Mouse (Mus musculus): ENCODE results near the gene Ramac. TPM values are rescaled to one million over a fixed set of nuclear protein-coding genes. Genes with fewer than 3 reads are reported as not detected.
A peak's percentile ranks its signal among the peaks of the same experiment; 100 is the strongest.

The Ramac gene
- 78.3 and 91.3 TPM in 2 replicates for polyA plus RNA-seq (2014; fragmentation: Nextera tagmentation; extraction: Ambion mirVana)

DNA sequence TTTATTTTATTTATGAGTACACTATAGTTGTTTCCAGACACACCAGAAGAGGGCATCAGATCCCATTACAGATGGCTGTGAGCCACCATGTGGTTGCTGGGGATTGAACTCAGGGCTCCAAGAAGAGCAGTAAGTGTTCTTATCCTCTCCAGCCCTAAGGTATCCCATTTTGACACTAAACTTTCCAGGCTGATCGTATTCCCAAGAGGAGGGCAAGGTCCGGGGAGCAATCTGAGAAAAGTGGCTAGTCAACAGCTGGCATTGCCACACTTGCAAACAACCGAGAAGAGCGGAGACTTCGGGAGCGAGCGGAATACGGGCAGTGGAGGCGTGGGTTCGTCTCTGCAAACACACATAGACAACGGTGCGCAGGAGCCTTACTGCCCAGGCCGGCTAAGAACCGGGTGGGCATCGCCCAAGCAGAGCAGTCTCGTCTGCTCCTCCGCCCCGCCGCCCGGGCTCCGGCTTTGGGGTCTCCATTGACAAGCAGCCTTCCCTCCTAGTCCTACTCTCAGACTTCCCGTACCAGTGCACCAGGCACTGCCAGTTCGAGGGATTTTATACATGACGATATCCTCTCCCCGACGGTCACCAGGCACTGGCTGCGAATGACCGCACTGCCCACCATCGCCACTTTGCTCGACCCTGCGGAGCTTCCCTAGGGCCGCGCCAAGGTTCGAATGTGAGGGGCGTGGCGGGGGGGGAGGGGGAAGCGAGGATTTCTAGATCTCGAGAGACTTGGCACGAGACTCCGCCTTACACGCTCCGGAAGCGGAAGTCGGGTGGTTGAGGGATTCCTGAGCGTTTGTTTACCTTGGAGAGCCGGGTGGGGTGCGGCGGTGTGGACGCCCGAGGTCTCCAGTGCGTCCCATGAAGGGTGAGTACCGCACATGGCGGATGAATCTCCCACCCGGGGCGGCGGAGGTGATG, at the start of gene Ramac:
Ramac (plus strand) TSS at position 746 of the 930 bp plus-strand sequence.
- H3K4me3 ChIP-seq (ENCODE audit: low read depth, low read length), result peak within 1 kb of the TSS; percentile 95
- H3K9ac ChIP-seq (ENCODE audit: low read depth, low read length), result peak within 1 kb of the TSS; percentile 88
- WGBS (ENCODE audit: insufficient replicate concordance), result under 1% methylated on average over 56 of the region's 56 CpGs
- peak; percentile 96 for ATAC-seq (replicated peaks; ENCODE audit: insufficient number of reproducible peaks, low FRiP score, low TSS enrichment)
- H3K36me3 ChIP-seq (ENCODE audit: control insufficient read depth, insufficient read depth, low read length), result no peaks in the 10 kb centered on the region
- H3K27ac ChIP-seq (ENCODE audit: low read depth, low read length), result peak within 1 kb of the TSS; percentile 82
- no peaks in the 10 kb centered on the region for H3K9me3 ChIP-seq (replicated peaks; ENCODE audit: control insufficient read depth, low read length)
- H3K4me2 ChIP-seq, result peak within 1 kb of the TSS; percentile 98
- H3K4me1 ChIP-seq (ENCODE audit: control insufficient read depth, insufficient read depth, low read length), result peaks cover 3% of the 10 kb centered on the region; the same call in 1 of the 2 replicates
- H3K27me3 ChIP-seq (ENCODE audit: control insufficient read depth, insufficient read depth, low read length), result no peaks in the 10 kb centered on the region

DNA sequence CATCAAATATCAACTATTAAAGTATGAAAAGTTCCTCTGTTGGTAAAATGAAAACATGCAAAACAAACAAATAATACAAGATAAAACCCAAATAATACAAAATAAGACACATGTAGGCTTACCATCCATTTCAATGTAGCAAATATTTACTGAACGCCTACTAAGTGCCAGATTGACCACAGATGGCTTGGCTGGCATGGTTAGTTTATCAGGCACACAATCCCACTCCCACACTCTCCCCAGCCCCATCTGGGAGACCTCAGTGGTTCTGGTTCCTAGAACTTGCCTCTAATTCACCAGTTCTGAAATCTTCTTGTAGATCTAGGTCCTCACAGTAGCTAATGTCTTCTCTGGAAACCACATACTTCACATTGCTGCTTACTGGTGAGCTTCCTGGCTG, 44.1 kb upstream of the Ramac start:
- H3K4me2 ChIP-seq, result peak overlapping the region; percentile 40
- no peaks in the 10 kb centered on the region for H3K36me3 ChIP-seq (ENCODE audit: control insufficient read depth, insufficient read depth, low read length)
- peak overlapping the region; percentile 55 for H3K27ac ChIP-seq (ENCODE audit: low read depth, low read length)
- H3K4me3 ChIP-seq (ENCODE audit: low read depth, low read length), result no peak overlapping the region
- ATAC-seq (replicated peaks; ENCODE audit: insufficient number of reproducible peaks, low FRiP score, low TSS enrichment), result no peak
- H3K9me3 ChIP-seq (replicated peaks; ENCODE audit: control insufficient read depth, low read length), result no peaks in the 10 kb centered on the region
- no peaks in the 10 kb centered on the region for H3K27me3 ChIP-seq (ENCODE audit: control insufficient read depth, insufficient read depth, low read length)
- 0 out of 2 replicates have a peak overlapping the region, but pooled peaks have one; percentile 23 for H3K9ac ChIP-seq (ENCODE audit: low read depth, low read length)
- 79% methylated on average over 1 of the region's 1 CpGs for WGBS (ENCODE audit: insufficient replicate concordance)
- H3K4me1 ChIP-seq (ENCODE audit: control insufficient read depth, insufficient read depth, low read length), result 0 out of 2 replicates have a peak, but pooled peaks cover 15% of the 10 kb centered on the region

- H3K27ac ChIP-seq (ENCODE audit: low read depth, low read length), result peak overlapping the region; percentile 55
- no peaks in the 10 kb centered on the region for H3K36me3 ChIP-seq (ENCODE audit: control insufficient read depth, insufficient read depth, low read length)
- no peak overlapping the region for H3K4me3 ChIP-seq (ENCODE audit: low read depth, low read length)
- no peaks in the 10 kb centered on the region for H3K27me3 ChIP-seq (ENCODE audit: control insufficient read depth, insufficient read depth, low read length)
- peak; percentile 86 for ATAC-seq (replicated peaks; ENCODE audit: insufficient number of reproducible peaks, low FRiP score, low TSS enrichment)
- H3K9ac ChIP-seq (ENCODE audit: low read depth, low read length), result 0 out of 2 replicates have a peak overlapping the region, but pooled peaks have one; percentile 23
- H3K4me1 ChIP-seq (ENCODE audit: control insufficient read depth, insufficient read depth, low read length), result 0 out of 2 replicates have a peak, but pooled peaks cover 15% of the 10 kb centered on the region
- WGBS (ENCODE audit: insufficient replicate concordance), result 28% methylated on average over 1 of the region's 1 CpGs
- peak overlapping the region; percentile 40 for H3K4me2 ChIP-seq
- no peaks in the 10 kb centered on the region for H3K9me3 ChIP-seq (replicated peaks; ENCODE audit: control insufficient read depth, low read length)
These were observed 43.5 kb upstream of the Ramac start for GRCm38 (mm10) chr7:81719216-81719661.

GRCm38 (mm10) chr7:81721271-81721670, 41.5 kb upstream of the Ramac start:
- H3K4me2 ChIP-seq, result no peak overlapping the region
- no peak overlapping the region for H3K9ac ChIP-seq (ENCODE audit: low read depth, low read length)
- 53% methylated on average over 5 of the region's 5 CpGs for WGBS (ENCODE audit: insufficient replicate concordance)
- no peak for ATAC-seq (replicated peaks; ENCODE audit: insufficient number of reproducible peaks, low FRiP score, low TSS enrichment)
- H3K27me3 ChIP-seq (ENCODE audit: control insufficient read depth, insufficient read depth, low read length), result no peaks in the 10 kb centered on the region
- H3K9me3 ChIP-seq (replicated peaks; ENCODE audit: control insufficient read depth, low read length), result no peaks in the 10 kb centered on the region
- H3K4me1 ChIP-seq (ENCODE audit: control insufficient read depth, insufficient read depth, low read length), result peaks cover 15% of the 10 kb centered on the region
- H3K4me3 ChIP-seq (ENCODE audit: low read depth, low read length), result no peak overlapping the region
- H3K27ac ChIP-seq (ENCODE audit: low read depth, low read length), result no peak overlapping the region
- H3K36me3 ChIP-seq (ENCODE audit: control insufficient read depth, insufficient read depth, low read length), result no peaks in the 10 kb centered on the region

- WGBS (ENCODE audit: insufficient replicate concordance), result 91% methylated on average over 10 of the region's 10 CpGs
- ATAC-seq (replicated peaks; ENCODE audit: insufficient number of reproducible peaks, low FRiP score, low TSS enrichment), result no peak
- no peak overlapping the region for H3K27ac ChIP-seq (ENCODE audit: low read depth, low read length)
These were observed 38.9 kb upstream of the Ramac start for GRCm38 (mm10) chr7:81723851-81724250.

DNA sequence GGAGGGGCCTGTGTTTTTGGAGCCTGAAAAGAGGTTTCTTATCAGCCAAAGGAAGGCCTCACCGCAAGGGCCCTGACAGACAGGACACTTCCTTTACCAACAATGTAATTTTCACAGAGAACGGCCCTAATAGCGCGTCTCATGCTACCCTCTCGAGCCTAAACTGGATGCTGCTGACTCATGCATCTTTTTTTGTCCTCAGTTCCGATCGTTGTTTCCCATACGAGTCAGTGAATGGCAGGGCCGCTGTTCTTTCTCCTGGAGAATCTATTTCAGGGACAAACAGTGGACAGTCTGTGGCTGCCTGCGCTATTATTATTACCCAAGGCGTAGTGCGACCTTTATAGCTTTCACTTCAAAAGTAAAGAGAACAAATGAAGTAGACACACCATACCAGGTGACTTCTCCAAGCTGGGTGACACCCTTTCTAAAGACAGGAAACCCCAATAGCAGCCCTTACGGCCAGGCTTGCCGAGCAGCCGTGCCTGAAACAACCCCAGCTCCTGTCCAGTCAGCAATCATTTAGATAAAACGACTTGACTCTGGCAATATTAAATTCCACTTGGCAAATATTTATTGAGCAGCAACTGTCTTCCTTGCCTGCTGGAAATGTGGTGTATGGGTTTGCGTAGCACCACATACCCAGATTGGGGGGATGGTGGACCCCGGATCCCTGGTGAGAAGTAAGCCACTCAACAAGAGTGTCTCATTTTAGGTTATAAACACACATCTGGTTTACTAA, 36.6 kb upstream of the Ramac start:
- no peak; the same call in 1 of the 2 replicates for ATAC-seq (replicated peaks; ENCODE audit: insufficient number of reproducible peaks, low FRiP score, low TSS enrichment)
- Histone ChIP-seq H3K4me3 (ENCODE audit: low read depth, low read length) (no peak overlapping the region), H3K4me1 (ENCODE audit: control insufficient read depth, insufficient read depth, low read length) (peaks cover 11% of the 10 kb centered on the region), H3K9me3 (replicated peaks; ENCODE audit: control insufficient read depth, low read length) (no peaks in the 10 kb centered on the region), H3K27me3 (ENCODE audit: control insufficient read depth, insufficient read depth, low read length) (no peaks in the 10 kb centered on the region), H3K4me2 (peak overlapping the region; percentile 54), H3K36me3 (ENCODE audit: control insufficient read depth, insufficient read depth, low read length) (no peaks in the 10 kb centered on the region), H3K9ac (ENCODE audit: low read depth, low read length) (peak overlapping the region; percentile 47; the same call in 1 of the 2 replicates), H3K27ac (ENCODE audit: low read depth, low read length) (peak overlapping the region; percentile 88)
- WGBS (ENCODE audit: insufficient replicate concordance), result 28% methylated on average over 18 of the region's 18 CpGs

More at GRCm38 (mm10) chr7:81723851-81724250, 38.9 kb upstream of the Ramac start:
- Histone ChIP-seq H3K27me3 (ENCODE audit: control insufficient read depth, insufficient read depth, low read length) (no peaks in the 10 kb centered on the region), H3K4me3 (ENCODE audit: low read depth, low read length) (no peak overlapping the region), H3K4me1 (ENCODE audit: control insufficient read depth, insufficient read depth, low read length) (peaks cover 19% of the 10 kb centered on the region), H3K4me2 (no peak overlapping the region), H3K36me3 (ENCODE audit: control insufficient read depth, insufficient read depth, low read length) (no peaks in the 10 kb centered on the region), H3K9me3 (replicated peaks; ENCODE audit: control insufficient read depth, low read length) (no peaks in the 10 kb centered on the region), H3K9ac (ENCODE audit: low read depth, low read length) (no peak overlapping the region)

DNA sequence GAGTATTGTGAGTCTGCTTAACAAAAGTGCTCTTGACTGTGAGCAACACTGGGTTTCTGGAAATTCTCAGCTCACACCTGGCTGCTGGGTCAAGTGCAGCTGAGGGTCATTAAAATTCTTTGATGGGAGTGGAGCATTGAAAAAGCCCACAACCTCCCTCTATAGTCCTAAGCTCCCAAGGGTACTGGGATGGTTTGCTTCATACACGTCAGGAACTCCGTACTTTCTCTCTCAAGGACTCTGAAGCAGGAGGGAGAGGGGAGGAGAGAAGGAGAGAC, 36.1 kb upstream of the Ramac start:
- ATAC-seq (replicated peaks; ENCODE audit: insufficient number of reproducible peaks, low FRiP score, low TSS enrichment), result peak; percentile 71
- Histone ChIP-seq H3K4me3 (ENCODE audit: low read depth, low read length) (no peak overlapping the region), H3K27me3 (ENCODE audit: control insufficient read depth, insufficient read depth, low read length) (no peaks in the 10 kb centered on the region), H3K4me2 (peak overlapping the region; percentile 54), H3K9ac (ENCODE audit: low read depth, low read length) (no peak overlapping the region), H3K9me3 (replicated peaks; ENCODE audit: control insufficient read depth, low read length) (no peaks in the 10 kb centered on the region), H3K4me1 (ENCODE audit: control insufficient read depth, insufficient read depth, low read length) (peaks cover 6% of the 10 kb centered on the region), H3K27ac (ENCODE audit: low read depth, low read length) (peak overlapping the region; percentile 88), H3K36me3 (ENCODE audit: control insufficient read depth, insufficient read depth, low read length) (no peaks in the 10 kb centered on the region)
- 30% methylated on average over 2 of the region's 2 CpGs for WGBS (ENCODE audit: insufficient replicate concordance)

- Histone ChIP-seq H3K4me2 (no peak overlapping the region), H3K9ac (ENCODE audit: low read depth, low read length) (no peak overlapping the region), H3K27ac (ENCODE audit: low read depth, low read length) (no peak overlapping the region), H3K4me3 (ENCODE audit: low read depth, low read length) (no peak overlapping the region), H3K4me1 (ENCODE audit: control insufficient read depth, insufficient read depth, low read length) (peaks cover 6% of the 10 kb centered on the region), H3K27me3 (ENCODE audit: control insufficient read depth, insufficient read depth, low read length) (no peaks in the 10 kb centered on the region), H3K36me3 (ENCODE audit: control insufficient read depth, insufficient read depth, low read length) (no peaks in the 10 kb centered on the region), H3K9me3 (replicated peaks; ENCODE audit: control insufficient read depth, low read length) (no peaks in the 10 kb centered on the region)
- no peak for ATAC-seq (replicated peaks; ENCODE audit: insufficient number of reproducible peaks, low FRiP score, low TSS enrichment)
- 82% methylated on average over 9 of the region's 9 CpGs for WGBS (ENCODE audit: insufficient replicate concordance)
These were observed 35.0 kb upstream of the Ramac start for GRCm38 (mm10) chr7:81727716-81728115.
